In genomic region chr10:128039167-128039566, GRCm38 (mm10) we compare ENCODE assay signal across 11 mouse cellular contexts. TPM values are rescaled to one million over a fixed set of nuclear protein-coding genes. Genes with fewer than 3 reads are reported as not detected.
DNase-seq lines count a peak whose midpoint lies in the region; ATAC-seq lines count a peak whose summit lies in the region.
"Had no signal": no experiment of that assay in that cellular context is flagged by ENCODE, and none has a peak within 500 bp of the region (broad histone marks: within the 10 kb centered on the region; RNA-seq: fewer than 3 reads in every experiment).

No protein-coding gene starts in this region.

- H3K27me3 ChIP-seq in midbrain, embryonic 11.5 days (ENCODE audit: control insufficient read depth, insufficient read depth, low read length), result no peaks in the 10 kb centered on the region
- no peaks in the 10 kb centered on the region for H3K27me3 ChIP-seq in midbrain, embryonic 14.5 days (ENCODE audit: control insufficient read depth, insufficient read depth, low read length)
- H3K27me3 ChIP-seq in limb, embryonic 13.5 days, result no peaks in the 10 kb centered on the region

- H3K9me3 ChIP-seq in midbrain, embryonic 11.5 days (ENCODE audit: control insufficient read depth, low read length), result no peaks in the 10 kb centered on the region
- no peaks in the 10 kb centered on the region for H3K9me3 ChIP-seq in midbrain, embryonic 14.5 days (ENCODE audit: control insufficient read depth, low read length)
- H3K9me3 ChIP-seq in limb, embryonic 13.5 days, result no peaks in the 10 kb centered on the region

- H3K4me2 ChIP-seq in midbrain, embryonic 11.5 days, result no peak overlapping the region
- no peak overlapping the region for H3K4me2 ChIP-seq in midbrain, embryonic 14.5 days (ENCODE audit: low read length)
- H3K4me2 ChIP-seq in limb, embryonic 13.5 days (replicated peaks), result peak overlapping the region; percentile 45; the same call in 1 of the 2 replicates

- H3K36me3 ChIP-seq in midbrain, embryonic 11.5 days (ENCODE audit: control insufficient read depth, insufficient read depth, low read length), result peaks cover 13% of the 10 kb centered on the region
- H3K36me3 ChIP-seq in midbrain, embryonic 14.5 days (ENCODE audit: control insufficient read depth, insufficient read depth, low read length), result peaks cover 52% of the 10 kb centered on the region
- H3K36me3 ChIP-seq in limb, embryonic 13.5 days, result peaks cover 59% of the 10 kb centered on the region

- no peak for ATAC-seq in midbrain, embryonic 11.5 days (ENCODE audit: low FRiP score)
- no peak for ATAC-seq in midbrain, embryonic 14.5 days (ENCODE audit: low FRiP score, low TSS enrichment)
- no peak for ATAC-seq in limb, embryonic 13.5 days (ENCODE audit: low FRiP score, low read depth)

- H3K4me3 ChIP-seq in midbrain, embryonic 11.5 days (ENCODE audit: low read depth, low read length), result no peak overlapping the region
- H3K4me3 ChIP-seq in midbrain, embryonic 14.5 days (replicated peaks; ENCODE audit: low read depth, low read length), result no peak overlapping the region
- H3K4me3 ChIP-seq in limb, embryonic 13.5 days, result no peak overlapping the region

- H3K9ac ChIP-seq in midbrain, embryonic 11.5 days (ENCODE audit: low read length), result no peak overlapping the region
- no peak overlapping the region for H3K9ac ChIP-seq in midbrain, embryonic 14.5 days (replicated peaks; ENCODE audit: low read length)
- no peak overlapping the region for H3K9ac ChIP-seq in limb, embryonic 13.5 days

- 83% methylated on average over 5 of the region's 5 CpGs for WGBS in midbrain, embryonic 11.5 days
- 77% methylated on average over 5 of the region's 5 CpGs for WGBS in midbrain, embryonic 14.5 days
- WGBS in limb, embryonic 13.5 days, result 43% methylated on average over 5 of the region's 5 CpGs

- H3K4me1 ChIP-seq in midbrain, embryonic 11.5 days (ENCODE audit: control insufficient read depth, insufficient read depth, low read length), result peaks cover 20% of the 10 kb centered on the region
- H3K4me1 ChIP-seq in midbrain, embryonic 14.5 days (ENCODE audit: control insufficient read depth, insufficient read depth, low read length), result peaks cover 17% of the 10 kb centered on the region
- peaks cover 71% of the 10 kb centered on the region for H3K4me1 ChIP-seq in limb, embryonic 13.5 days

- no peak overlapping the region for H3K27ac ChIP-seq in midbrain, embryonic 11.5 days (ENCODE audit: low read depth, low read length)
- no peak overlapping the region for H3K27ac ChIP-seq in midbrain, embryonic 14.5 days (replicated peaks; ENCODE audit: low read depth, low read length)
- H3K27ac ChIP-seq in limb, embryonic 13.5 days, result no peak overlapping the region

- DNase-seq in heart, adult 11 months, result peak; percentile 94
- no peak for DNase-seq in heart, adult 9 months (ENCODE audit: low spot score in 2 of 2)
- peak; percentile 73 for DNase-seq in midbrain, embryonic 11.5 days (ENCODE audit: low spot score, missing footprints)
- DNase-seq in midbrain, embryonic 14.5 days, result no peak
- peak; percentile 47 for DNase-seq in thymus, postnatal 25 days
- DNase-seq in adrenal gland, adult 8-10 months, result no peak
- no peak for DNase-seq in adrenal gland, postnatal 14 days
- DNase-seq: kidney, adult 11 months; lung, postnatal 10 days had no signal

RNA-seq across cellular contexts. Expression of gene Naca, which starts 3.8 kb away (rescaled TPM):
- 915 and 936 TPM in 2 replicates for polyA plus RNA-seq in midbrain, embryonic 11.5 days (2014; fragmentation: Nextera tagmentation; extraction: Ambion mirVana)
- polyA plus RNA-seq in midbrain, embryonic 14.5 days (2014; fragmentation: Nextera tagmentation; extraction: Ambion mirVana), result 627 and 634 TPM in 2 replicates
- 797 and 826 TPM in 2 replicates for polyA plus RNA-seq in limb, embryonic 13.5 days (2015; fragmentation: Nextera tagmentation; extraction: Ambion mirVana)
- 100 to 1,000 TPM; 560 to 666 (median 578) TPM for total RNA-seq in adrenal gland, adult 8-10 months (2022)
- total RNA-seq in adrenal gland, postnatal 14 days (2021), result 617 and 658 TPM in 2 replicates

RNA-seq across cellular contexts. Expression of gene Ptges3, which starts 19.6 kb away (rescaled TPM):
- 686 and 692 TPM in 2 replicates for polyA plus RNA-seq in midbrain, embryonic 11.5 days (2014; fragmentation: Nextera tagmentation; extraction: Ambion mirVana)
- 413 and 443 TPM in 2 replicates for polyA plus RNA-seq in midbrain, embryonic 14.5 days (2014; fragmentation: Nextera tagmentation; extraction: Ambion mirVana)
- 564 and 574 TPM in 2 replicates for polyA plus RNA-seq in limb, embryonic 13.5 days (2015; fragmentation: Nextera tagmentation; extraction: Ambion mirVana)
- total RNA-seq in adrenal gland, adult 8-10 months (2022), result 100 to 1,000 TPM; 128 to 203 (median 146) TPM
- total RNA-seq in adrenal gland, postnatal 14 days (2021), result 157 and 172 TPM in 2 replicates

RNA-seq across cellular contexts. Expression of gene Prim1, which starts 24.2 kb away (rescaled TPM):
- 106 and 107 TPM in 2 replicates for polyA plus RNA-seq in midbrain, embryonic 11.5 days (2014; fragmentation: Nextera tagmentation; extraction: Ambion mirVana)
- polyA plus RNA-seq in midbrain, embryonic 14.5 days (2014; fragmentation: Nextera tagmentation; extraction: Ambion mirVana), result 41.1 and 42.7 TPM in 2 replicates
- polyA plus RNA-seq in limb, embryonic 13.5 days (2015; fragmentation: Nextera tagmentation; extraction: Ambion mirVana), result 93.3 and 96.1 TPM in 2 replicates
- total RNA-seq in adrenal gland, adult 8-10 months (2022), result 1 to 10 TPM; 2.1 to 3.5 (median 3.0) TPM
- total RNA-seq in adrenal gland, postnatal 14 days (2021), result 11.0 and 13.6 TPM in 2 replicates

RNA-seq across cellular contexts. Expression of gene Hsd17b6, which starts 31.8 kb away (rescaled TPM):
- not detected in 2 replicates for polyA plus RNA-seq in midbrain, embryonic 11.5 days (2014; fragmentation: Nextera tagmentation; extraction: Ambion mirVana)
- not detected in 2 replicates for polyA plus RNA-seq in midbrain, embryonic 14.5 days (2014; fragmentation: Nextera tagmentation; extraction: Ambion mirVana)
- not detected in 2 replicates for polyA plus RNA-seq in limb, embryonic 13.5 days (2015; fragmentation: Nextera tagmentation; extraction: Ambion mirVana)
- under 1 TPM in 1 of 4 experiments, not detected in 3; 0.51 TPM for total RNA-seq in adrenal gland, adult 8-10 months (2022)
- 0.56 and 7.7 TPM in 2 replicates for total RNA-seq in adrenal gland, postnatal 14 days (2021)
- polyA plus RNA-seq: forebrain, embryonic 11.5 days had no signal

RNA-seq across cellular contexts. Expression of gene Atp5b, which starts 43.9 kb away (rescaled TPM):
- 2,316 and 2,383 TPM in 2 replicates for polyA plus RNA-seq in midbrain, embryonic 11.5 days (2014; fragmentation: Nextera tagmentation; extraction: Ambion mirVana)
- polyA plus RNA-seq in midbrain, embryonic 14.5 days (2014; fragmentation: Nextera tagmentation; extraction: Ambion mirVana), result 1,898 and 2,035 TPM in 2 replicates
- polyA plus RNA-seq in limb, embryonic 13.5 days (2015; fragmentation: Nextera tagmentation; extraction: Ambion mirVana), result 1,947 and 1,954 TPM in 2 replicates
- 1,000 to 10,000 TPM; 1,737 to 2,601 (median 2,176) TPM for total RNA-seq in adrenal gland, adult 8-10 months (2022)
- 4,143 and 4,276 TPM in 2 replicates for total RNA-seq in adrenal gland, postnatal 14 days (2021)

Comparison
In these comparisons a context has a peak if more than half of its experiments do, and no peak if none do; other contexts are left out.
1. DNase-seq: peak in heart, adult 11 months (single experiment), midbrain, embryonic 11.5 days (single experiment) and thymus, postnatal 25 days (single experiment); none in heart, adult 9 months (0 of 2), midbrain, embryonic 14.5 days (single experiment), adrenal gland, adult 8-10 months (single experiment) and adrenal gland, postnatal 14 days (single experiment).